Mouse (Mus musculus) thymus, postnatal 25 days (tissue): ENCODE results near the gene Hnrnpc.
A peak's percentile ranks its signal among the peaks of the same experiment; 100 is the strongest.

ENCODE experiments used
- DNase-seq: peaks from one replicate; pipeline ENCODE4 v3.0.0; 2022

Gene Hnrnpc

GRCm38 (mm10) chr14:52103856-52104676 lies at the start of gene Hnrnpc:
Gene Hnrnpc (minus strand): TSS chr14:52104028.
- DNase-seq = peak; percentile 100

DNA sequence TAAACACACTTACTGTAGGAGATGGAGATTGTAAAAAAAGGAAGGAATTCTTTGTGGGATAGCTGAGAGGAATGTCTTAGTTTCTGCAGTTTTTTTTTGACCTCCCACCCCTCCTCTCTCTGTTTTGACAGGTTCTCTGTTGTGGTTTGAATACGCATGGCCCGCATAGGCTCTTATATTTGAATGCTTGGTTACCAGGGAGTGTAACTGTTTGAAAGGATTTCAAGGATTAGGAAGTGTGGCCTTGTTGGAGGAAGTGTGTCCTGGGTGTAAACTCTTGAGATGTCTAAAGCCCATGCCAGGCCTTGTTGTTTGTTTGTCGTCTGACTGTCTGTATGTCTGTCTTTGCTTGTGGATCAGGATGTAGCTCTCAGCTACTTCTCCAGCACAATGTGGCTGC lies 48.8 kb upstream of the Hnrnpc start:
- DNase-seq = no peak

DNA sequence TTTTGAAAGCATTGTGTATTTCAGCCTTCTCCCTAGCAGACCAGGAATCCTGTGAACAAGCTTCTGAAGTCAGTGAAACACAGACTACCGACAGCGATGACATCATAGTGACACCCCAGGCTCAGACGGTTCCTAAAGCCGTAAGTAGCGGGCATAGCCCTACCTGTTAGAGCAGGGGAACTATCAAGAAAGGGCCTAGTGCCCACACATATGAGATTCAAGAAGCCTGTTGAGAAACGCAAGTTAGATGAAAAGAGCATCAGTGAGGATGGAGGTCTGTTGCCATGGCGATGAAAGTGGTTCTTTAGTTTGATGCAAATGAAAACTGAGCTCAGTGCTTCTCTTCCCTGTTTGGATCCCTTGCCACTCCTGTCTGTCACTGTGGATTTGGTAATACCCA lies 48.4 kb upstream of the Hnrnpc start:
- no peak for DNase-seq

DNA sequence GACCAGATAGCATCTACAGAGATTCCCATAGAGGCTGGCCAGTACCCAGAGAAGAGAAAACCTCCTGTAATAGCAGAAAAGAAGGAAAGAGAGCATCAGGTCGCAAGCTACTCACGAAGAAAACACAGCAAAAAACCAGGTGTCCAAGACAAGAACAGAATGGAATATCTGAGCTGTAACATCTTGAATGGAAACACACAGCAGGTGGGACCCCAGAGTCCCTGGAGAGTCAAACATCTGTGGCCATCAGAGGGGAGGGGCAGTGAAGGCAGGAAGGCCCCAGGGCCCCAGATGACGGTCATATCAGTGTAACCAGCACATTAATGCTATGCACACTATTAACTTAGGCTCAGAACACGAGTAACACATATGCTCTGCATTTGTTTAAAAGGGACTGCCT lies 46.1 kb upstream of the Hnrnpc start:
- no peak for DNase-seq

GRCm38 (mm10) chr14:52146540-52146939 lies 42.7 kb upstream of the Hnrnpc start:
- DNase-seq = peak; percentile 40

- no peak for DNase-seq
Measured at GRCm38 (mm10) chr14:52144165-52144564, 40.3 kb upstream of the Hnrnpc start.

DNA sequence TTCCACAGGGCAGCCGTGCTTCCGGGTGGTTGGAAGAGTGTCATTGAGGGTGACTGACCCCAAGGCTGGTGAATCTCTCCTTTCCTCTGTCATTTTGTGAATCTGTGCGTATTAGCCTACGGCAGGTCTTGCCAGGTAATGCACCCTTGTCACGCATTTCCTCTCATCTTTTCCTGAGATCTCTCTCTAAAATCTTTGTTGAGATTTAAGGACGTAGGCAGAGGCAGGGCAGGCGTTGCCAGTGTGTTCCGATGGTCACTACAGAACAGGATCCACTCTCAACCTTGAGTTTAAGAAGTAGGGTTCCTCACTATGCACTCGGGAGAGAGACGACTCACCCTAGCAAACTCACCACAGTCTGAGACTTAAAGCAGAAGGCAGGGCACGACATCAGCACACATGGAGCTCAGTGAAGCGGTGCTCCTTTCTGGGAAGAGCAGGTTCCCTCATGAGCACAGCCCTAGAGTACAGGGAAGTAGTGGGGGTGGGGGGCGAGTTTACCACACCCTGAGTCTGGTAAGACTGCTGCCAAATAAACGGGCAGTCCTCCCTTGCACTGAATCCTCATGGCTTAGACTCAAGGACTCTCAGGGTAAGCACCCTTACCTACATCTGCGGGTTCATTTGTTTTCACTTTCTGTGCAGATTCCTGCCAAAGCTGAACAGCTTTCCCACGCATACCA lies 37.8 kb upstream of the Hnrnpc start:
- no peak for DNase-seq

DNA sequence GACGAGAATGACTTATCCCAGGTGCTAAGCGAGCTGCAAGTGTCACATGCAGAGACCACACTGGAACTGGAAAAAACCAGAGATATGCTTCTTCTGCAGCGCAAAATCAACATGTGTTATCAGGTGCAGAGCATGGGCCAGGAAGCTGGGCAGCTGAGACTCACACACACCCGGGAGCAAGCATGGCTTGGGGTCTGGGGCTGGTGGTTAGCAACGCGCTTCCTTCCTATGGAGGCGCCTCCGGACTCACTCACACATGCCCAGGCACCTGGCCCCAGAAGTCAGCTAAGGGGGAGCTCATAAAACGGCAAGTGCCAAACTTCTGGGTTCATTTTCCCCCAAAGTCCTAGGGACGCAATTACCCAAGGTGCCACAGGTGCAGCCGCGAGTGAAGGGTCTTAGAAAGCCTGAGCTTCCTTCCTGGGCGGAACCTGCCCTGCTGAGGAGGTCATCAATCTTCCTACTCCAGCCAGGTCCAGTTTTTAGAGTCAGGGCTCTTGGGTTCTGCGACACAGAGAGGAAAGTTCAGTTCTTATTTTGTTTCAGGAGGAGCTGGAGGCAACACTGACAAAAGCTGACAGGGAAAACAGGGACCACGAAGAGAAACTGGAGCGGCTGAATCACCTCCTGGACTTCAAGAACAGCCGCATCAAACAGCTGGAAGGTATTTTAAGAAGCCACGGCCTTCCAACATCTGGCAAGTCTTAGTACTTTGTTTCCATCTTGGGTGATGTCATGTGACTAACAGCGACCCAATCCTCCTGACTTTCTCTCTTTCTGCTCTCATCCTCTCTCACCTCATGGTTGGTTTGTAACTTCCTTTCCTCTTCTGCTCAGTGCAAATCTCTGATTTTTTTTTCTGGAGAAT lies 37.0 kb upstream of the Hnrnpc start:
- peak; percentile 49 for DNase-seq

DNA sequence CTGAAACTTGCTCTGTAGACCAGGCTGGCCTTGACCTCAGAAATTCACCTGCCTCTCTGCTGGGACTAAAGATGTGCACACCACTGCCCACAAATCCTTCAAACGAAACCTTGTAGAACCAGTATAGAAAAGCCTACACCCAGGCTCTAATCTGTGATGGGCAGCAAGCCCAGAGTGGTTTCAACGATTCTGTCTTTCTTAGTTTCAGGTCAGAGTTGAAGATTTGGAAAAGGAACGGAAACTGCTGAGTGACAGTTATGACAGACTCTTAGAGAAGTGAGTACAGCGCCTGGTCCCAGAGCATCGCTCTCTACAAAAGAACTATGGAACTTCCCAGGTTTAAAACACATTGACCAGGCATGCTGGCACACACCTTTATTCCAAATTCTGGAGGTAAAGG lies 29.8 kb upstream of the Hnrnpc start:
- DNase-seq = no peak

- no peak for DNase-seq
Measured at GRCm38 (mm10) chr14:52124636-52125035, 20.8 kb upstream of the Hnrnpc start.

- DNase-seq = peak; percentile 77
Measured at GRCm38 (mm10) chr14:52123918-52124317, 20.1 kb upstream of the Hnrnpc start.

DNA sequence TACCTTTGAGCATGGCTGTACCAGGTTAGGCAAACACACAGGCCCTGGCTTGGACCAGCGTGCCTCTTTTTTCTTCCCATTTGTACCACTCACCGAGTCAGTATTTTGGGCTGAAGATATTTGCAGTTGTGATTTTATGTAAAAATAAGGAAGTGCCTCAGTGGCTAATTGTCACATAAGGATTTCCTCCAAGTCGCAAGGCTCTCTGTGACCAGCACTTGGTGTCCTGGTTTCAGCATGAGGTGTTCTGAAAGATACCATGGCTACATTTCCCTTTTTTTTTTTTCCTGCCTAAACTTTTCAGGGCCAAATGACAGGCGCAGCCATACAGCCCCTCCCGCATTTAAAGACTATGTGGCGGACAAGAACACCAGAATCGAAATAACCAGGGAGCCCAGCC lies 16.3 kb upstream of the Hnrnpc start:
- DNase-seq = no peak

GRCm38 (mm10) chr14:52118823-52119608 lies 15.2 kb upstream of the Hnrnpc start:
- DNase-seq = peak; percentile 55

GRCm38 (mm10) chr14:52118456-52118822 lies 14.6 kb upstream of the Hnrnpc start:
- no peak for DNase-seq

DNA sequence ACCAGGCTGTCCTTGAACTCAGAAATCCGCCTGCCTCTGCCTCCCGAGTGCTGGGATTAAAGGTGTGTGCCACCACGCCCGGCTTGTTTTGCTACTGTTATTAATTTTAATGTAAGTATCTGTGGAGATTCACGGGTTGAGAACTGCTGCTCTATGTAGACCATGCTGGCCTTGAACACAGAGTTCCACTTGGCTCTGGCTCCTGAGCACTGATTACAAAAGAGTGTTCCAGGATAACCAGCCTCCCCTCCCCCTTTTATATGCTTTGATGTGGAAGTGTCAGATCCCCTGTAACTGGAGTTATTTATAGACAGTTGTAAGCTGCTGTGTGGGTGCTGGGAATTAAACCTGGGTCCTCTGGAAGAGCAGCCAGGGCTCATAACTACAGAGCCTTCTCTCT lies 13.4 kb upstream of the Hnrnpc start:
- no peak for DNase-seq

DNA sequence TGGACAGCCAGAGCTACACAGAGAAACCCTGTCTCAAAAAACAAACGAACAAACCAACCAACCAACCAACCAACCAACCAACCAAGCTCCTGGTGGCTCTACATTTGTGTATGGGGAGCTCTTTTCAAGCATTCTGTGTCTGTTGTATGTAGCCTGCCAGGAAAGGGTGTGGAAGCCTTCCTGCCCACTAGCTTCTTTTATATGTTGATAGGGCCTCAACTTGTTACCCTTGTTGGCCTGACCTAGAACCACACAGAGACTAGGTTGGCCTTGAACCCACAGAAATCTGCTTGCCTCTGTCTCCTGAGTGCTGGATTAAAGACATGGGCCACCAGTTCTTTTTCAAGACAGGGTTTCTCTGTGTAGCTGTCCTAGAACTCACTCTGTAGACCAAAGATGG lies 10.3 kb upstream of the Hnrnpc start:
- no peak for DNase-seq

GRCm38 (mm10) chr14:52110346-52110745 lies 6.5 kb upstream of the Hnrnpc start, which contains the start of gene Rpgrip1:
Gene Rpgrip1 (plus strand): TSS chr14:52110704.
- DNase-seq = no peak

- no peak for DNase-seq
Measured at GRCm38 (mm10) chr14:52108025-52108424, 4.2 kb upstream of the Hnrnpc start.

DNA sequence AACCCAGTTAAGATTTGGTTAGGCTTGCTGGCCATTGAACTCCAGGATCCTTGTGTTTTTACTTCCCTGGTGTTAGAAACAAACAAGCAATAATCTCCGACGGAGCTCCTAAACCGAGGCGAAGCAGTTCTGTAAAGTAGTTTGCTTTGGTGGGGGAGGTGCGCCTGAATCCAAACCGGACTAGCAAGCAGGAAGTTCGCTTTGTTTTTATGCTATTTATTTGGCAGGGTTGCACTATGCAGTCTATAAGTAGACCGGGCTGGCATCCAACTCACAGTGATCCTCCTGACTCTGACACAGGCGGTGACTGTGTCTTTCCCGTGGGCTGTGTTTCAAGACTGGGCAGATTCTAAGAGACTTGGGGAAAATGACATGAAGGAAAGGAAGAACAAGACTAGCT lies 2.9 kb upstream of the Hnrnpc start:
- DNase-seq = peak; percentile 29

DNA sequence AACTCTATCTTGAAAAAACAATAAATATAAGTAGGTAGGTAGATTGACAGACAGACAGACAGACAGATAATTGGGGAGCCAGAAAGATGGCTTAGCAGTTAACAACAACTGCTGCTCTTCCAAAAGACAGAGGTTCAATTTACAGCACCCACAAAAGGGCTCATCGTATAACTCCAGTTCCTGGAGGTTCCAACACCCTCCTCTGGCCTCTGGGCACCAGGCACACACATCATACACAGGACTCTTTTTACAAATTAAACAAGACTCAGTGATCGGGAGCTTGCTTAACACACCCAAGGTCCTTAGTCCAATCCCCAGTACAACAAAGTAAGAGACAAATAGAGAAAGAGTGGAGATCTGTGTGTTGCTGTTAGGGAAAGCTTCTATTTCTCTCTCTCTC lies 1.5 kb upstream of the Hnrnpc start:
- DNase-seq = no peak

DNA sequence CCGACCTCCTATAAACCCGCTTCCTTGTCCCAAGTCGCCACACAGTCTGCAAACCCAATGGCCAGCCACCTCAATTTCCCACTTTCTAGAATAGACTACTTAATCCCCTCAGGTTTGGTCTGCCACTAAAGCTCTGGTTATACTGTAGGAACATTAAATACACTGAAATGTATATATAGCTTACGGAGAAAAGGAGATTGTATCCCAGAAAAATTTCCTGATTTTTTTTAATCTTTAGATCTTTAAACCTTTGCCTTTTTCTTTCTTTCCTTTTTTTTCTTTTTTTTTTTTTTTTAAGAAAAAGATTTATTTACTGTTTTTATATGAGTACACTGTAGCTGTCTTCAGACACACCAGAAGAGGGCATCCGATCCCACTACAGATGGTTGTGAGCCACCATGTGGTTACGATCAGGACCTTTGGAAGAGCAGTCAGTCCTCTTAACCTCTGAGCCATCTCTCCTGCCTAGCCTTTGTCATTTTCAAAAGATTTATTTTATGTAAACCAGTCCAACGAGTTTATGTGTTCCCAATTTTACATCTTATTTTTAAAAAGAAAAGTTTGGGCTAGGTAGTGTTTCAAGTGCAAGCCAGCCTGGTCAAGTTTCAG lies 953 bp upstream of the Hnrnpc start:
- no peak for DNase-seq

DNA sequence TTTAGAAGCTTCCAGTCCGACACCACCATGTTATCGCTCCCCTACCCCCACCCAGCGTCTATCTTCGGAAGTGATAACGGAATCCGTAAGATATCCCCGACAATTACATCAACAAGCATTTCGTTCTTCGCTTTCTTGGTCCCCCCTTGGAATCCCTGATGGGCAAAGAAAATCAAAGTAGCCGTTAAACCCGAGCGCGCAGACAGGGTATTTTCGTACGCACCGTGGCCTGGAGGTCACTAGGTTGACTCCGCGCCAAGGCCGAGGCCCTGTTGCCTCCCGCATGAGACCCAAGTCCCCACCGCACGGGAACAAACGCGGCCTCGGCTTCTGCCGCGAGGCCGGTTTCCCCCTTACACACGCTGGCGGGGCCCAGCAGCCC lies 363 bp downstream of the Hnrnpc start:
- DNase-seq = no peak
